Mouse (Mus musculus): Measurements from ENCODE around the gene Tle6. TPM values are rescaled to one million over a fixed set of nuclear protein-coding genes. Genes with fewer than 3 reads are reported as not detected.

Tle6 gene
- polyA plus RNA-seq, 1 experiment from 2014 or later: 25.6 TPM

- 52% methylated on average over 7 of the region's 7 CpGs for WGBS (ENCODE audit: insufficient replicate concordance)
- H3K9ac ChIP-seq (ENCODE audit: low read depth, low read length): peak overlapping the region; percentile 86
- 0 out of 2 replicates have a peak, but pooled peaks have one; percentile 11 for ATAC-seq (replicated peaks; ENCODE audit: insufficient number of reproducible peaks, low FRiP score, low TSS enrichment)
- no peaks in the 10 kb centered on the region for H3K27me3 ChIP-seq (ENCODE audit: control insufficient read depth, insufficient read depth, low read length)
- peaks cover 8% of the 10 kb centered on the region for H3K4me1 ChIP-seq (ENCODE audit: control insufficient read depth, insufficient read depth, low read length)
- H3K27ac ChIP-seq (ENCODE audit: low read depth, low read length): peak overlapping the region; percentile 91
- H3K9me3 ChIP-seq (replicated peaks; ENCODE audit: control insufficient read depth, low read length): no peaks in the 10 kb centered on the region
- peak overlapping the region; percentile 93 for H3K4me2 ChIP-seq
- 0 out of 2 replicates have a peak, but pooled peaks cover 6% of the 10 kb centered on the region for H3K36me3 ChIP-seq (ENCODE audit: control insufficient read depth, insufficient read depth, low read length)
- H3K4me3 ChIP-seq (ENCODE audit: low read depth, low read length): peak overlapping the region; percentile 74
Measured at GRCm38 (mm10) chr10:81627836-81628220, 27.0 kb upstream of the Tle6 start.

GRCm38 (mm10) chr10:81626994-81627835 lies 26.3 kb upstream of the Tle6 start, which contains the start of gene Sirt6:
Gene Sirt6, minus strand, starts transcription at chr10:81627797.
- WGBS (ENCODE audit: insufficient replicate concordance): 5% methylated on average over 40 of the region's 40 CpGs
- H3K27ac ChIP-seq (ENCODE audit: low read depth, low read length): peak within 1 kb of the TSS; percentile 91
- H3K27me3 ChIP-seq (ENCODE audit: control insufficient read depth, insufficient read depth, low read length): no peaks in the 10 kb centered on the region
- peak within 1 kb of the TSS; percentile 74 for H3K4me3 ChIP-seq (ENCODE audit: low read depth, low read length)
- no peaks in the 10 kb centered on the region for H3K9me3 ChIP-seq (replicated peaks; ENCODE audit: control insufficient read depth, low read length)
- peaks cover 8% of the 10 kb centered on the region for H3K4me1 ChIP-seq (ENCODE audit: control insufficient read depth, insufficient read depth, low read length)
- H3K4me2 ChIP-seq: peak within 1 kb of the TSS; percentile 93
- ATAC-seq (replicated peaks; ENCODE audit: insufficient number of reproducible peaks, low FRiP score, low TSS enrichment): peak; percentile 83
- H3K9ac ChIP-seq (ENCODE audit: low read depth, low read length): peak within 1 kb of the TSS; percentile 86
- 0 out of 2 replicates have a peak, but pooled peaks cover 9% of the 10 kb centered on the region for H3K36me3 ChIP-seq (ENCODE audit: control insufficient read depth, insufficient read depth, low read length)

- WGBS (ENCODE audit: insufficient replicate concordance): 87% methylated on average over 22 of the region's 22 CpGs
- ATAC-seq (replicated peaks; ENCODE audit: insufficient number of reproducible peaks, low FRiP score, low TSS enrichment): no peak; the same call in 1 of the 2 replicates
- Histone ChIP-seq H3K4me2 (peak overlapping the region; percentile 93), H3K36me3 (ENCODE audit: control insufficient read depth, insufficient read depth, low read length) (0 out of 2 replicates have a peak, but pooled peaks cover 9% of the 10 kb centered on the region), H3K4me3 (ENCODE audit: low read depth, low read length) (peak overlapping the region; percentile 74), H3K27ac (ENCODE audit: low read depth, low read length) (peak overlapping the region; percentile 91), H3K9me3 (replicated peaks; ENCODE audit: control insufficient read depth, low read length) (no peaks in the 10 kb centered on the region), H3K9ac (ENCODE audit: low read depth, low read length) (peak overlapping the region; percentile 86), H3K27me3 (ENCODE audit: control insufficient read depth, insufficient read depth, low read length) (no peaks in the 10 kb centered on the region), H3K4me1 (ENCODE audit: control insufficient read depth, insufficient read depth, low read length) (peaks cover 8% of the 10 kb centered on the region)
Measured at GRCm38 (mm10) chr10:81626101-81626993, 25.5 kb upstream of the Tle6 start.

GRCm38 (mm10) chr10:81623441-81623840 lies 22.6 kb upstream of the Tle6 start:
- H3K4me3 ChIP-seq (ENCODE audit: low read depth, low read length): no peak overlapping the region
- no peaks in the 10 kb centered on the region for H3K9me3 ChIP-seq (replicated peaks; ENCODE audit: control insufficient read depth, low read length)
- WGBS (ENCODE audit: insufficient replicate concordance): 56% methylated on average over 8 of the region's 8 CpGs
- 0 out of 2 replicates have a peak, but pooled peaks cover 9% of the 10 kb centered on the region for H3K36me3 ChIP-seq (ENCODE audit: control insufficient read depth, insufficient read depth, low read length)
- no peak overlapping the region for H3K4me2 ChIP-seq
- peaks cover 8% of the 10 kb centered on the region for H3K4me1 ChIP-seq (ENCODE audit: control insufficient read depth, insufficient read depth, low read length)
- H3K27ac ChIP-seq (ENCODE audit: low read depth, low read length): no peak overlapping the region
- no peaks in the 10 kb centered on the region for H3K27me3 ChIP-seq (ENCODE audit: control insufficient read depth, insufficient read depth, low read length)
- no peak for ATAC-seq (replicated peaks; ENCODE audit: insufficient number of reproducible peaks, low FRiP score, low TSS enrichment)
- H3K9ac ChIP-seq (ENCODE audit: low read depth, low read length): no peak overlapping the region

- Histone ChIP-seq H3K9me3 (replicated peaks; ENCODE audit: control insufficient read depth, low read length) (no peaks in the 10 kb centered on the region), H3K4me3 (ENCODE audit: low read depth, low read length) (no peak overlapping the region), H3K9ac (ENCODE audit: low read depth, low read length) (no peak overlapping the region), H3K27me3 (ENCODE audit: control insufficient read depth, insufficient read depth, low read length) (no peaks in the 10 kb centered on the region), H3K4me1 (ENCODE audit: control insufficient read depth, insufficient read depth, low read length) (no peaks in the 10 kb centered on the region), H3K36me3 (ENCODE audit: control insufficient read depth, insufficient read depth, low read length) (0 out of 2 replicates have a peak, but pooled peaks cover 9% of the 10 kb centered on the region), H3K4me2 (no peak overlapping the region), H3K27ac (ENCODE audit: low read depth, low read length) (no peak overlapping the region)
- 40% methylated on average over 9 of the region's 9 CpGs for WGBS (ENCODE audit: insufficient replicate concordance)
- ATAC-seq (replicated peaks; ENCODE audit: insufficient number of reproducible peaks, low FRiP score, low TSS enrichment): no peak
Measured at GRCm38 (mm10) chr10:81620786-81621185, 19.9 kb upstream of the Tle6 start.

GRCm38 (mm10) chr10:81619976-81620375 lies 19.1 kb upstream of the Tle6 start:
- H3K4me3 ChIP-seq (ENCODE audit: low read depth, low read length): no peak overlapping the region
- WGBS (ENCODE audit: insufficient replicate concordance): 77% methylated on average over 5 of the region's 5 CpGs

GRCm38 (mm10) chr10:81615486-81615885 lies 14.6 kb upstream of the Tle6 start:
- Histone ChIP-seq H3K27me3 (ENCODE audit: control insufficient read depth, insufficient read depth, low read length) (no peaks in the 10 kb centered on the region), H3K4me2 (no peak overlapping the region), H3K4me1 (ENCODE audit: control insufficient read depth, insufficient read depth, low read length) (no peaks in the 10 kb centered on the region), H3K9ac (ENCODE audit: low read depth, low read length) (no peak overlapping the region), H3K27ac (ENCODE audit: low read depth, low read length) (no peak overlapping the region), H3K36me3 (ENCODE audit: control insufficient read depth, insufficient read depth, low read length) (no peaks in the 10 kb centered on the region), H3K9me3 (replicated peaks; ENCODE audit: control insufficient read depth, low read length) (no peaks in the 10 kb centered on the region; the same call in 1 of the 2 replicates), H3K4me3 (ENCODE audit: low read depth, low read length) (no peak overlapping the region)
- ATAC-seq (replicated peaks; ENCODE audit: insufficient number of reproducible peaks, low FRiP score, low TSS enrichment): no peak
- WGBS (ENCODE audit: insufficient replicate concordance): 81% methylated on average over 6 of the region's 6 CpGs

More at GRCm38 (mm10) chr10:81619976-81620375, 19.1 kb upstream of the Tle6 start:
- Histone ChIP-seq H3K4me2 (no peak overlapping the region), H3K9me3 (replicated peaks; ENCODE audit: control insufficient read depth, low read length) (no peaks in the 10 kb centered on the region), H3K27ac (ENCODE audit: low read depth, low read length) (no peak overlapping the region), H3K27me3 (ENCODE audit: control insufficient read depth, insufficient read depth, low read length) (no peaks in the 10 kb centered on the region), H3K36me3 (ENCODE audit: control insufficient read depth, insufficient read depth, low read length) (0 out of 2 replicates have a peak, but pooled peaks cover 9% of the 10 kb centered on the region), H3K9ac (ENCODE audit: low read depth, low read length) (no peak overlapping the region), H3K4me1 (ENCODE audit: control insufficient read depth, insufficient read depth, low read length) (no peaks in the 10 kb centered on the region)
- no peak for ATAC-seq (replicated peaks; ENCODE audit: insufficient number of reproducible peaks, low FRiP score, low TSS enrichment)

GRCm38 (mm10) chr10:81612779-81613178 lies 11.9 kb upstream of the Tle6 start:
- Histone ChIP-seq H3K4me2 (no peak overlapping the region), H3K27ac (ENCODE audit: low read depth, low read length) (no peak overlapping the region), H3K36me3 (ENCODE audit: control insufficient read depth, insufficient read depth, low read length) (no peaks in the 10 kb centered on the region), H3K9me3 (replicated peaks; ENCODE audit: control insufficient read depth, low read length) (no peaks in the 10 kb centered on the region; the same call in 1 of the 2 replicates), H3K27me3 (ENCODE audit: control insufficient read depth, insufficient read depth, low read length) (no peaks in the 10 kb centered on the region), H3K4me1 (ENCODE audit: control insufficient read depth, insufficient read depth, low read length) (no peaks in the 10 kb centered on the region), H3K9ac (ENCODE audit: low read depth, low read length) (no peak overlapping the region), H3K4me3 (ENCODE audit: low read depth, low read length) (no peak overlapping the region)
- WGBS (ENCODE audit: insufficient replicate concordance): 58% methylated on average over 3 of the region's 3 CpGs
- no peak for ATAC-seq (replicated peaks; ENCODE audit: insufficient number of reproducible peaks, low FRiP score, low TSS enrichment)

All from heart, embryonic 11.5 days (tissue).